Mouse (Mus musculus): Measurements from ENCODE around the gene Card14. TPM values are rescaled to one million over a fixed set of nuclear protein-coding genes. Genes with fewer than 3 reads are reported as not detected.

Card14 gene
- polyA plus RNA-seq, 1 experiment from 2014 or later = 3.2 TPM

GRCm38 (mm10) chr11:119394210-119394609 lies 86.6 kb downstream of the Card14 start:
- no peaks in the 10 kb centered on the region for H3K36me3 ChIP-seq (ENCODE audit: control insufficient read depth, insufficient read depth, low read length)
- peak overlapping the region; percentile 21; the same call in 1 of the 2 replicates for H3K9ac ChIP-seq (ENCODE audit: low read length)
- H3K27ac ChIP-seq (ENCODE audit: low read length) = no peak overlapping the region
- H3K4me1 ChIP-seq (ENCODE audit: control insufficient read depth, insufficient read depth, low read length) = peaks cover 34% of the 10 kb centered on the region
- no peak for ATAC-seq (ENCODE audit: insufficient read depth, low FRiP score)
- WGBS = 46% methylated on average over 6 of the region's 6 CpGs
- peak overlapping the region; percentile 73 for H3K4me3 ChIP-seq (replicated peaks; ENCODE audit: low read length)
- no peaks in the 10 kb centered on the region for H3K9me3 ChIP-seq (replicated peaks; ENCODE audit: control insufficient read depth, low read length)
- H3K27me3 ChIP-seq (ENCODE audit: control insufficient read depth, insufficient read depth, low read length) = no peaks in the 10 kb centered on the region
- peak overlapping the region; percentile 79 for H3K4me2 ChIP-seq (ENCODE audit: low read depth, low read length)

MicroRNA genes within 50 kb of the gene (microRNA counts, 519-probe panel; counts per million panel counts)
- not detected for microRNA mmu-miR-1932

Small RNA genes lying within 50 kb of the gene (microRNA-seq; reads per million reads assigned to microRNA genes)
- gene Mir1932 = not detected

Other genes starting within 250 kb of the Card14 start
- 8.5 and 10.1 TPM in 2 replicates for gene Cbx4, start 221.5 kb upstream of the Card14 start, polyA plus RNA-seq (2015; fragmentation: Nextera tagmentation; extraction: Ambion mirVana)
- gene Tbc1d16, start 79.3 kb upstream of the Card14 start, polyA plus RNA-seq (2015; fragmentation: Nextera tagmentation; extraction: Ambion mirVana) = 13.6 and 14.8 TPM in 2 replicates
- 2.3 and 2.4 TPM in 2 replicates for gene Ccdc40, start 79.2 kb upstream of the Card14 start, polyA plus RNA-seq (2015; fragmentation: Nextera tagmentation; extraction: Ambion mirVana)
- gene Gaa, start 39.9 kb upstream of the Card14 start, polyA plus RNA-seq (2015; fragmentation: Nextera tagmentation; extraction: Ambion mirVana) = 74.7 and 85.1 TPM in 2 replicates
- gene Eif4a3, start 7.7 kb upstream of the Card14 start, polyA plus RNA-seq (2015; fragmentation: Nextera tagmentation; extraction: Ambion mirVana) = 272 and 284 TPM in 2 replicates
- gene Sgsh, start 47.8 kb downstream of the Card14 start, polyA plus RNA-seq (2015; fragmentation: Nextera tagmentation; extraction: Ambion mirVana) = 6.7 and 7.5 TPM in 2 replicates
- gene Slc26a11, start 47.8 kb downstream of the Card14 start, polyA plus RNA-seq (2015; fragmentation: Nextera tagmentation; extraction: Ambion mirVana) = 9.9 and 10.5 TPM in 2 replicates
- gene Rnf213, start 85.3 kb downstream of the Card14 start, polyA plus RNA-seq (2015; fragmentation: Nextera tagmentation; extraction: Ambion mirVana) = 6.6 and 7.3 TPM in 2 replicates
- gene Endov, start 183.6 kb downstream of the Card14 start, polyA plus RNA-seq (2015; fragmentation: Nextera tagmentation; extraction: Ambion mirVana) = 14.0 and 14.8 TPM in 2 replicates
- gene Nptx1, start 240.0 kb downstream of the Card14 start, polyA plus RNA-seq (2015; fragmentation: Nextera tagmentation; extraction: Ambion mirVana) = 0.29 and 0.32 TPM in 2 replicates